Mouse (Mus musculus): ENCODE results near the gene Frmd4a. TPM values are rescaled to one million over a fixed set of nuclear protein-coding genes. Genes with fewer than 3 reads are reported as not detected.

Frmd4a gene
- total RNA-seq, 1 experiment: 9.3 TPM

GRCm38 (mm10) chr2:4169726-4170125 lies 152.2 kb downstream of the Frmd4a start:
- H3K27ac ChIP-seq (ENCODE audit: insufficient read depth, low read depth, low read length, poor library complexity, severe bottlenecking): no peak overlapping the region
- H3K4me3 ChIP-seq (ENCODE audit: insufficient read depth in 1 of 2, low read depth in 1 of 2, low read length in 2 of 2, poor library complexity in 1 of 2, severe bottlenecking in 1 of 2): no peak overlapping the region
- in situ Hi-C loops (cut with MboI; ENCODE audit: low sequenced_read_pairs in 2 of 2, unreplicated experiment in 2 of 2): no loop called here
- H3K36me3 ChIP-seq (ENCODE audit: control insufficient read depth, insufficient read depth, low read length, poor library complexity, severe bottlenecking): no peaks in the 10 kb centered on the region
- no peak for DNase-seq (ENCODE audit: low read depth, low spot score)
- no peaks in the 10 kb centered on the region for H3K9me3 ChIP-seq (ENCODE audit: control insufficient read depth, insufficient read depth, low read depth, low read length)
- no peak overlapping the region for H3K9ac ChIP-seq (ENCODE audit: insufficient read depth, low read depth, low read length, poor library complexity, severe bottlenecking)
- TF ChIP-seq CHD2 (IDR thresholded peaks at IDR 0.05; ENCODE audit: low read depth, low read length) (no peak), HCFC1 (IDR thresholded peaks at IDR 0.05; ENCODE audit: borderline replicate concordance, insufficient read depth, low read length) (no peak), ZNF384 (IDR thresholded peaks at IDR 0.05; ENCODE audit: low read depth, low read length) (no peak), ZC3H11A (IDR thresholded peaks at IDR 0.05; ENCODE audit: borderline replicate concordance, low read depth, low read length) (no peak)
- H3K4me1 ChIP-seq (ENCODE audit: control insufficient read depth in 2 of 2, insufficient read depth in 2 of 2, low read length in 2 of 2, poor library complexity in 1 of 2): no peaks in the 10 kb centered on the region

GRCm38 (mm10) chr2:4170189-4170588 lies 152.7 kb downstream of the Frmd4a start:
- H3K9ac ChIP-seq (ENCODE audit: insufficient read depth, low read depth, low read length, poor library complexity, severe bottlenecking): no peak overlapping the region
- no peaks in the 10 kb centered on the region for H3K4me1 ChIP-seq (ENCODE audit: control insufficient read depth in 2 of 2, insufficient read depth in 2 of 2, low read length in 2 of 2, poor library complexity in 1 of 2)
- no peaks in the 10 kb centered on the region for H3K36me3 ChIP-seq (ENCODE audit: control insufficient read depth, insufficient read depth, low read length, poor library complexity, severe bottlenecking)
- H3K27ac ChIP-seq (ENCODE audit: insufficient read depth, low read depth, low read length, poor library complexity, severe bottlenecking): no peak overlapping the region
- TF ChIP-seq ZC3H11A (IDR thresholded peaks at IDR 0.05; ENCODE audit: borderline replicate concordance, low read depth, low read length): no peak
- TF ChIP-seq HCFC1 (IDR thresholded peaks at IDR 0.05; ENCODE audit: borderline replicate concordance, insufficient read depth, low read length): no peak
- TF ChIP-seq ZNF384 (IDR thresholded peaks at IDR 0.05; ENCODE audit: low read depth, low read length): no peak
- TF ChIP-seq MAFK (IDR thresholded peaks at IDR 0.05; ENCODE audit: insufficient read depth, low read depth, low read length): no peak
- TF ChIP-seq CHD2 (IDR thresholded peaks at IDR 0.05; ENCODE audit: low read depth, low read length): no peak
- no peaks in the 10 kb centered on the region for H3K9me3 ChIP-seq (ENCODE audit: control insufficient read depth, insufficient read depth, low read depth, low read length)
- in situ Hi-C loops (cut with MboI; ENCODE audit: low sequenced_read_pairs in 2 of 2, unreplicated experiment in 2 of 2): no loop called here
- H3K4me3 ChIP-seq (ENCODE audit: insufficient read depth in 1 of 2, low read depth in 1 of 2, low read length in 2 of 2, poor library complexity in 1 of 2, severe bottlenecking in 1 of 2): no peak overlapping the region
- no peak for DNase-seq (ENCODE audit: low read depth, low spot score)

DNA sequence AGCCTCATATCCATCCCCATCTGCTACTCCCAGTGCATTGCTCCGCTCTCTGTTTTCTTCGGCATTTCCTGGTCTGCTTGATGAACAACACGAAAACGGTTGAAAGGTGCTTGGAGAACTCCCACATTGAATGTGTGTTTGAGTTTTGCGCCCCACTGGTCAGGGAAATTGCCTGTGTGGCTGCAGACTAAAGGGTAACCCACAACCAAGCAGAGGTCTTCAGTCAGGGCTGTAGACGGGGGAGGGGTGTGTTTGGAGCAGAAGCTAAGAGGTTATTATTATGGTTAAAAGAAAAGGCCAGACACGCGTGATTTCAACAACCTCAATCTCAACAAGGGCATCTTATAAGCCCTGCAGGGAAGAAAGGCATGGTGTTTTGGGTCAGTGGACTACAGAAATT lies 167.5 kb downstream of the Frmd4a start:
- Histone ChIP-seq H3K36me3 (ENCODE audit: control insufficient read depth, insufficient read depth, low read length, poor library complexity, severe bottlenecking) (no peaks in the 10 kb centered on the region), H3K27ac (ENCODE audit: insufficient read depth, low read depth, low read length, poor library complexity, severe bottlenecking) (no peak overlapping the region), H3K4me3 (ENCODE audit: insufficient read depth in 1 of 2, low read depth in 1 of 2, low read length in 2 of 2, poor library complexity in 1 of 2, severe bottlenecking in 1 of 2) (no peak overlapping the region), H3K9ac (ENCODE audit: insufficient read depth, low read depth, low read length, poor library complexity, severe bottlenecking) (no peak overlapping the region), H3K9me3 (ENCODE audit: control insufficient read depth, insufficient read depth, low read depth, low read length) (no peaks in the 10 kb centered on the region), H3K4me1 (ENCODE audit: control insufficient read depth in 2 of 2, insufficient read depth in 2 of 2, low read length in 2 of 2, poor library complexity in 1 of 2) (no peaks in the 10 kb centered on the region)
- in situ Hi-C loops (cut with MboI; ENCODE audit: low sequenced_read_pairs in 2 of 2, unreplicated experiment in 2 of 2): no loop called here
- TF ChIP-seq CHD2 (IDR thresholded peaks at IDR 0.05; ENCODE audit: low read depth, low read length) (no peak), ZC3H11A (IDR thresholded peaks at IDR 0.05; ENCODE audit: borderline replicate concordance, low read depth, low read length) (no peak), ZNF384 (IDR thresholded peaks at IDR 0.05; ENCODE audit: low read depth, low read length) (no peak), MAFK (IDR thresholded peaks at IDR 0.05; ENCODE audit: insufficient read depth, low read depth, low read length) (no peak), HCFC1 (IDR thresholded peaks at IDR 0.05; ENCODE audit: borderline replicate concordance, insufficient read depth, low read length) (no peak)
- no peak for DNase-seq (ENCODE audit: low read depth, low spot score)

DNA sequence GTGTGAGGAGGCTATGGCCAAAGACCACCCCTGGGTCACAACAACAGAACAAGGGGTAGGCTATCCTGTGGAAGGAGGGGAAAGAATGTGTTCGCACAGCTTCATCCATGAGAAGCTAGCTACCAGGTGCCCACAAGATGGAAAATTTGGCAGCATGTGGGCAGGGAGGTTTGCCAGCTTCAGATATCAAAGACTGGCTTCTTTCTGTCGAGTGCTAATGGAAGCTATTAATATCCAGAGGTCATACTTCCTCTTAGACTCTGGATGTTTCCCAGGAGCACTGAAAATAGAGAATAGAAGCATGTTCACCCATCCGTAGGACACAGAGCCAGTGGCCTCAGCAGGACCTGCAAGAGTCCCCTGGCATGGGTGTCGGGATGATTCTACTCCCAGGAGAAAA lies 170.0 kb downstream of the Frmd4a start:
- Histone ChIP-seq H3K9ac (ENCODE audit: insufficient read depth, low read depth, low read length, poor library complexity, severe bottlenecking) (no peak overlapping the region), H3K9me3 (ENCODE audit: control insufficient read depth, insufficient read depth, low read depth, low read length) (no peaks in the 10 kb centered on the region), H3K4me1 (ENCODE audit: control insufficient read depth in 2 of 2, insufficient read depth in 2 of 2, low read length in 2 of 2, poor library complexity in 1 of 2) (no peaks in the 10 kb centered on the region), H3K36me3 (ENCODE audit: control insufficient read depth, insufficient read depth, low read length, poor library complexity, severe bottlenecking) (no peaks in the 10 kb centered on the region), H3K27ac (ENCODE audit: insufficient read depth, low read depth, low read length, poor library complexity, severe bottlenecking) (no peak overlapping the region), H3K4me3 (ENCODE audit: insufficient read depth in 1 of 2, low read depth in 1 of 2, low read length in 2 of 2, poor library complexity in 1 of 2, severe bottlenecking in 1 of 2) (no peak overlapping the region)
- no peak for TF ChIP-seq ZNF384 (IDR thresholded peaks at IDR 0.05; ENCODE audit: low read depth, low read length)
- no peak for TF ChIP-seq MAFK (IDR thresholded peaks at IDR 0.05; ENCODE audit: insufficient read depth, low read depth, low read length)
- TF ChIP-seq HCFC1 (IDR thresholded peaks at IDR 0.05; ENCODE audit: borderline replicate concordance, insufficient read depth, low read length): no peak
- TF ChIP-seq CHD2 (IDR thresholded peaks at IDR 0.05; ENCODE audit: low read depth, low read length): no peak
- TF ChIP-seq ZC3H11A (IDR thresholded peaks at IDR 0.05; ENCODE audit: borderline replicate concordance, low read depth, low read length): no peak
- DNase-seq (ENCODE audit: low read depth, low spot score): no peak
- in situ Hi-C loops (cut with MboI; ENCODE audit: low sequenced_read_pairs in 2 of 2, unreplicated experiment in 2 of 2): no loop called here

DNA sequence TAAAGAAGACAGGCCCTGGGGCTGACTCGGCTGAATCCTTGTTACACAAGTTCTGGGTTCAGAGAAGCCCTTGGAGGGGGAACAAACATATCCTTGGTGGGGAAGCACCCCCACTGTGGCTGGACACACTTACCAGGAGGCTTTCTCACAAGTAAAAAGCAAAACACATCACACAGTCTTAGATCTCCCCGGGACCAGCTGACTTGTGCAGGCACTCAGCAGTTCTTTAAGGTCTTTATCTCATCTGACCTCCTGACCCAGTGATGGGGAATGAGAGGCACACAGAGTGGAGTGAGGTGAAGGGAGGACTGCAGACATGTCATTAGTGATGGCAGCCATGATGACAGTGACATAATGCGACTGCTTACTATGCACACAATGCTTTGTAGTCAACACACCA lies 170.8 kb downstream of the Frmd4a start:
- Histone ChIP-seq H3K4me1 (ENCODE audit: control insufficient read depth in 2 of 2, insufficient read depth in 2 of 2, low read length in 2 of 2, poor library complexity in 1 of 2) (no peaks in the 10 kb centered on the region), H3K36me3 (ENCODE audit: control insufficient read depth, insufficient read depth, low read length, poor library complexity, severe bottlenecking) (no peaks in the 10 kb centered on the region), H3K27ac (ENCODE audit: insufficient read depth, low read depth, low read length, poor library complexity, severe bottlenecking) (no peak overlapping the region), H3K9ac (ENCODE audit: insufficient read depth, low read depth, low read length, poor library complexity, severe bottlenecking) (no peak overlapping the region), H3K9me3 (ENCODE audit: control insufficient read depth, insufficient read depth, low read depth, low read length) (no peaks in the 10 kb centered on the region), H3K4me3 (ENCODE audit: insufficient read depth in 1 of 2, low read depth in 1 of 2, low read length in 2 of 2, poor library complexity in 1 of 2, severe bottlenecking in 1 of 2) (no peak overlapping the region)
- TF ChIP-seq CHD2 (IDR thresholded peaks at IDR 0.05; ENCODE audit: low read depth, low read length): no peak
- no peak for TF ChIP-seq ZNF384 (IDR thresholded peaks at IDR 0.05; ENCODE audit: low read depth, low read length)
- TF ChIP-seq MAFK (IDR thresholded peaks at IDR 0.05; ENCODE audit: insufficient read depth, low read depth, low read length): no peak
- no peak for TF ChIP-seq ZC3H11A (IDR thresholded peaks at IDR 0.05; ENCODE audit: borderline replicate concordance, low read depth, low read length)
- TF ChIP-seq HCFC1 (IDR thresholded peaks at IDR 0.05; ENCODE audit: borderline replicate concordance, insufficient read depth, low read length): no peak
- no peak for DNase-seq (ENCODE audit: low read depth, low spot score)
- in situ Hi-C loops (cut with MboI; ENCODE audit: low sequenced_read_pairs in 2 of 2, unreplicated experiment in 2 of 2): no loop called here

Measured in ES-E14 (cell line).